Mouse (Mus musculus) kidney, postnatal 0 days (tissue): ENCODE measurements around the gene Mapk9. TPM values are rescaled to one million over a fixed set of nuclear protein-coding genes. Genes with fewer than 3 reads are reported as not detected.

Experiments used
- ATAC-seq: fragments of 200-750 bp; cut with Nextera tagmentation; replicated peaks from 2 replicates; pipeline ENCODE4 v1.8.0; 2017; ENCODE audit warnings: low read depth, moderate number of reproducible peaks, moderate TSS enrichment, moderate library complexity; ENCODE audit not compliant: low FRiP score
- DNase-seq: peaks from one replicate; pipeline ENCODE4 v3.0.0-alpha.2; 2016; ENCODE audit warnings: low spot score
- H3K27ac ChIP-seq: fragments of 300-500 bp; sonication (generic); 2 replicates; pipeline ENCODE4 v1.5.1; 2014; ENCODE audit warnings: mild to moderate bottlenecking
- H3K27me3 ChIP-seq: fragments of 300-500 bp; sonication (generic); 2 replicates; pipeline ENCODE4 v1.6.1; 2014; ENCODE audit warnings: low read length, mixed read lengths; ENCODE audit not compliant: insufficient read depth
- H3K36me3 ChIP-seq: fragments of 300-500 bp; sonication (generic); 2 replicates; pipeline ENCODE4 v1.6.1; 2014; ENCODE audit warnings: low read length, mixed read lengths; ENCODE audit not compliant: insufficient read depth
- H3K4me1 ChIP-seq: fragments of 300-500 bp; sonication (generic); replicated peaks from 2 replicates; pipeline ENCODE4 v1.6.1; 2014; ENCODE audit warnings: antibody characterized with exemption, low read length, mixed read lengths; ENCODE audit not compliant: insufficient read depth
- H3K4me2 ChIP-seq: fragments of 300-500 bp; sonication (generic); 2 replicates; pipeline ENCODE4 v1.6.1; 2014; ENCODE audit warnings: mild to moderate bottlenecking, low read length, moderate library complexity, mixed read lengths
- H3K4me3 ChIP-seq: fragments of 300-500 bp; sonication (generic); replicated peaks from 2 replicates; pipeline ENCODE4 v1.5.1; 2014; ENCODE audit warnings: low read depth, low read length
- H3K9ac ChIP-seq: fragments of 300-500 bp; sonication (generic); 2 replicates; pipeline ENCODE4 v1.6.1; 2014; ENCODE audit warnings: low read depth, low read length
- H3K9me3 ChIP-seq: fragments of 300-500 bp; sonication (generic); replicated peaks from 2 replicates; pipeline ENCODE4 v1.6.1; 2016; ENCODE audit warnings: low read length, inconsistent platforms, mixed read lengths
- CTCF ChIP-seq: IDR thresholded peaks from 2 replicates; pipeline ENCODE4 v1.5.1; 2016; ENCODE audit warnings: antibody characterized with exemption, low read depth, mild to moderate bottlenecking, moderate library complexity
- WGBS: fragments of 180-500 bp; shearing (Covaris S2); extraction: QIAGEN DNeasy Blood & Tissue Kit; methylation state at CpG from one replicate; pipeline ENCODE4 v1.1.7; 2014; 5-methylcytosine and 5-hydroxymethylcytosine counted together
- polyA plus RNA-seq: library from polyadenylated mRNA; unstranded; fragments of >200 nt; fragmentation: Nextera tagmentation; extraction: Ambion mirVana; gene quantifications from 2 replicates; pipeline ENCODE4 v1.2.1, GENCODE M21; 2015

Mapk9 gene
- polyA plus RNA-seq, 1 experiment from 2014 or later: 25.5 TPM

GRCm38 (mm10) chr11:49811099-49811541 is 35.4 kb upstream of the Mapk9 start:
- Histone ChIP-seq H3K4me2 (no peak overlapping the region), H3K27me3 (no peaks in the 10 kb centered on the region), H3K9me3 (no peaks in the 10 kb centered on the region), H3K27ac (no peak overlapping the region), H3K4me1 (no peaks in the 10 kb centered on the region), H3K9ac (no peak overlapping the region), H3K36me3 (peaks cover 6% of the 10 kb centered on the region; the same call in 1 of the 2 replicates), H3K4me3 (no peak overlapping the region)
- ATAC-seq (no peak), DNase-seq (no peak)
- no peak for TF ChIP-seq CTCF
- 79% methylated on average over 8 of the region's 8 CpGs for WGBS

GRCm38 (mm10) chr11:49811879-49812278 is 34.7 kb upstream of the Mapk9 start:
- Histone ChIP-seq H3K4me1 (no peaks in the 10 kb centered on the region), H3K36me3 (peaks cover 6% of the 10 kb centered on the region; the same call in 1 of the 2 replicates), H3K27ac (no peak overlapping the region), H3K4me3 (no peak overlapping the region), H3K9ac (no peak overlapping the region), H3K4me2 (no peak overlapping the region), H3K27me3 (no peaks in the 10 kb centered on the region), H3K9me3 (no peaks in the 10 kb centered on the region)
- no peak for ATAC-seq
- DNase-seq: no peak
- 81% methylated on average over 8 of the region's 8 CpGs for WGBS
- no peak for TF ChIP-seq CTCF

GRCm38 (mm10) chr11:49818869-49819566 is 27.5 kb upstream of the Mapk9 start:
- ATAC-seq (no peak), DNase-seq (no peak)
- no peak overlapping the region for H3K4me3 ChIP-seq
- no peaks in the 10 kb centered on the region for H3K27me3 ChIP-seq
- no peaks in the 10 kb centered on the region for H3K36me3 ChIP-seq
- no peak overlapping the region for H3K9ac ChIP-seq
- H3K4me1 ChIP-seq: no peaks in the 10 kb centered on the region
- TF ChIP-seq CTCF: no peak
- H3K27ac ChIP-seq: no peak overlapping the region
- WGBS: 90% methylated on average over 15 of the region's 15 CpGs
- H3K9me3 ChIP-seq: no peaks in the 10 kb centered on the region
- H3K4me2 ChIP-seq: no peak overlapping the region

- Histone ChIP-seq H3K36me3 (no peaks in the 10 kb centered on the region), H3K9me3 (no peaks in the 10 kb centered on the region), H3K4me2 (no peak overlapping the region), H3K4me3 (no peak overlapping the region), H3K27ac (no peak overlapping the region), H3K27me3 (no peaks in the 10 kb centered on the region), H3K4me1 (no peaks in the 10 kb centered on the region), H3K9ac (no peak overlapping the region)
- WGBS: 86% methylated on average over 7 of the region's 7 CpGs
- no peak for TF ChIP-seq CTCF
- no peak for ATAC-seq
- no peak for DNase-seq
These were observed 26.9 kb upstream of the Mapk9 start for GRCm38 (mm10) chr11:49819676-49820075.

- Histone ChIP-seq H3K36me3 (no peaks in the 10 kb centered on the region), H3K9me3 (no peaks in the 10 kb centered on the region), H3K4me3 (no peak overlapping the region), H3K4me2 (no peak overlapping the region), H3K4me1 (no peaks in the 10 kb centered on the region), H3K27ac (no peak overlapping the region), H3K9ac (no peak overlapping the region), H3K27me3 (no peaks in the 10 kb centered on the region)
- no peak for TF ChIP-seq CTCF
- 80% methylated on average over 2 of the region's 2 CpGs for WGBS
- no peak for DNase-seq
- no peak for ATAC-seq
These were observed 25.6 kb upstream of the Mapk9 start for GRCm38 (mm10) chr11:49820928-49821327.

- no peaks in the 10 kb centered on the region for H3K36me3 ChIP-seq
- H3K27me3 ChIP-seq: no peaks in the 10 kb centered on the region
- no peak for DNase-seq
- no peaks in the 10 kb centered on the region for H3K9me3 ChIP-seq
- no peak for ATAC-seq
- no peak overlapping the region for H3K4me3 ChIP-seq
- H3K4me1 ChIP-seq: no peaks in the 10 kb centered on the region
- H3K27ac ChIP-seq: no peak overlapping the region
- no peak for TF ChIP-seq CTCF
- H3K9ac ChIP-seq: no peak overlapping the region
- 77% methylated on average over 2 of the region's 2 CpGs for WGBS
- H3K4me2 ChIP-seq: no peak overlapping the region
These were observed 25.0 kb upstream of the Mapk9 start for GRCm38 (mm10) chr11:49821546-49821945.

GRCm38 (mm10) chr11:49822337-49822736 is 24.2 kb upstream of the Mapk9 start:
- Histone ChIP-seq H3K4me1 (no peaks in the 10 kb centered on the region), H3K9ac (no peak overlapping the region), H3K4me3 (no peak overlapping the region), H3K27me3 (no peaks in the 10 kb centered on the region), H3K9me3 (no peaks in the 10 kb centered on the region), H3K4me2 (no peak overlapping the region), H3K27ac (no peak overlapping the region), H3K36me3 (no peaks in the 10 kb centered on the region)
- DNase-seq: no peak
- no peak for ATAC-seq
- no peak for TF ChIP-seq CTCF
- 100% methylated on average over 2 of the region's 2 CpGs for WGBS
